Mouse (Mus musculus) ES-Bruce4 (cell line): ENCODE results near the gene Tor1b. TPM values are rescaled to one million over a fixed set of nuclear protein-coding genes. Genes with fewer than 3 reads are reported as not detected.
"Not testable (repeated sequence)": the region's sequence is repeated elsewhere in the genome, so short reads cannot be mapped to it uniquely, and the experiment has no call there.

Experiments used
- H3K27ac ChIP-seq: 2 replicates; pipeline ENCODE4 v1.5.1; 2012; ENCODE audit warnings: low read length, inconsistent platforms; ENCODE audit not compliant: insufficient read depth
- H3K27me3 ChIP-seq: 2 replicates; pipeline ENCODE4 v1.6.1; 2012; ENCODE audit warnings: mild to moderate bottlenecking, low read length, inconsistent platforms; ENCODE audit not compliant: control insufficient read depth, poor library complexity, insufficient read depth, severe bottlenecking
- H3K36me3 ChIP-seq: 2 replicates; pipeline ENCODE4 v1.6.1; 2012; ENCODE audit warnings: inconsistent platforms, mild to moderate bottlenecking, low read length, moderate library complexity; ENCODE audit not compliant: control insufficient read depth, poor library complexity, insufficient read depth, severe bottlenecking
- H3K4me1 ChIP-seq: one replicate; pipeline ENCODE4 v1.8.1; 2011; ENCODE audit warnings: low read length; ENCODE audit not compliant: control insufficient read depth, insufficient read depth
- H3K4me3 ChIP-seq: 2 replicates; pipeline ENCODE4 v1.5.1; 2011; ENCODE audit warnings: low read depth, mild to moderate bottlenecking, low read length
- H3K9ac ChIP-seq: 2 replicates; pipeline ENCODE4 v1.6.1; 2012; ENCODE audit warnings: low read depth, mild to moderate bottlenecking, inconsistent platforms; ENCODE audit not compliant: poor library complexity, severe bottlenecking
- H3K9me3 ChIP-seq: replicated peaks from 2 replicates; pipeline ENCODE4 v1.6.1; 2012; ENCODE audit warnings: mild to moderate bottlenecking, low read length, inconsistent platforms; ENCODE audit not compliant: control insufficient read depth, poor library complexity, insufficient read depth, severe bottlenecking
- CTCF ChIP-seq: IDR thresholded peaks from one replicate; pipeline ENCODE4 v1.8.1; 2011; ENCODE audit warnings: low read depth, low read length
- EP300 ChIP-seq: IDR thresholded peaks from 2 replicates; pipeline ENCODE4 v1.6.1; 2011; ENCODE audit warnings: low read depth, low read length; ENCODE audit not compliant: insufficient read depth
- POLR2A ChIP-seq: IDR thresholded peaks from one replicate; pipeline ENCODE4 v1.8.1; 2011; ENCODE audit warnings: low read length; ENCODE audit not compliant: insufficient read depth
- polyA plus RNA-seq: library from polyadenylated mRNA; stranded (reverse); fragments of >200 nt; gene quantifications from 2 replicates; pipeline ENCODE4 v1.2.4, GENCODE M21; 2011; ENCODE audit warnings: low read depth; ENCODE audit not compliant: missing spikeins, insufficient read depth, insufficient read length

Gene Tor1b
- polyA plus RNA-seq, 1 experiment, result 22.3 TPM

- no peaks in the 10 kb centered on the region for H3K36me3 ChIP-seq
- TF ChIP-seq POLR2A (no peak), EP300 (0 out of 2 replicates have a peak, but pooled peaks have one; percentile 10), CTCF (peak; percentile 84)
- H3K27ac ChIP-seq, result no peak overlapping the region
- H3K9me3 ChIP-seq, result no peaks in the 10 kb centered on the region
- H3K27me3 ChIP-seq, result no peaks in the 10 kb centered on the region
- no peak overlapping the region for H3K9ac ChIP-seq
- H3K4me1 ChIP-seq, result peaks cover 6% of the 10 kb centered on the region
- H3K4me3 ChIP-seq, result no peak overlapping the region
Observed at GRCm38 (mm10) chr2:30933917-30934450, 18.8 kb upstream of the Tor1b start.

GRCm38 (mm10) chr2:30936808-30937207 is 16.0 kb upstream of the Tor1b start:
- Histone ChIP-seq H3K4me1 (peaks cover 6% of the 10 kb centered on the region), H3K9ac (no peak overlapping the region), H3K9me3 (no peaks in the 10 kb centered on the region), H3K4me3 (no peak overlapping the region), H3K27ac (no peak overlapping the region), H3K36me3 (no peaks in the 10 kb centered on the region; the same call in 1 of the 2 replicates), H3K27me3 (no peaks in the 10 kb centered on the region)
- TF ChIP-seq CTCF (no peak), POLR2A (no peak), EP300 (no peak)

GRCm38 (mm10) chr2:30937731-30938130 is 15.0 kb upstream of the Tor1b start:
- no peaks in the 10 kb centered on the region; the same call in 1 of the 2 replicates for H3K36me3 ChIP-seq
- no peaks in the 10 kb centered on the region for H3K27me3 ChIP-seq
- peak overlapping the region; percentile 6; the same call in 1 of the 2 replicates for H3K9ac ChIP-seq
- TF ChIP-seq POLR2A (no peak), CTCF (no peak), EP300 (peak; percentile 57; the same call in 1 of the 2 replicates)
- peak overlapping the region; percentile 92 for H3K27ac ChIP-seq
- no peaks in the 10 kb centered on the region for H3K9me3 ChIP-seq
- H3K4me3 ChIP-seq, result peak overlapping the region; percentile 73
- H3K4me1 ChIP-seq, result peaks cover 6% of the 10 kb centered on the region

GRCm38 (mm10) chr2:30938574-30938991 is 14.2 kb upstream of the Tor1b start:
- Histone ChIP-seq H3K4me1 (peaks cover 6% of the 10 kb centered on the region), H3K9me3 (no peaks in the 10 kb centered on the region), H3K27ac (peak overlapping the region; percentile 92), H3K36me3 (no peaks in the 10 kb centered on the region; the same call in 1 of the 2 replicates), H3K9ac (0 out of 2 replicates have a peak overlapping the region, but pooled peaks have one; percentile 2), H3K27me3 (no peaks in the 10 kb centered on the region), H3K4me3 (peak overlapping the region; percentile 79)
- peak; percentile 77 for TF ChIP-seq EP300
- no peak for TF ChIP-seq CTCF
- peak; percentile 36 for TF ChIP-seq POLR2A

- H3K36me3 ChIP-seq, result no peaks in the 10 kb centered on the region; the same call in 1 of the 2 replicates
- no peak overlapping the region for H3K4me3 ChIP-seq
- TF ChIP-seq EP300 (no peak), POLR2A (no peak), CTCF (no peak)
Observed at GRCm38 (mm10) chr2:30941586-30941985, 11.2 kb upstream of the Tor1b start.

GRCm38 (mm10) chr2:30942116-30942515 is 10.6 kb upstream of the Tor1b start:
- not testable (repeated sequence) for H3K36me3 ChIP-seq, H3K27me3 ChIP-seq, H3K4me1 ChIP-seq, H3K9ac ChIP-seq, H3K9me3 ChIP-seq, H3K4me3 ChIP-seq
- TF ChIP-seq CTCF, result peak; percentile 10
- H3K27ac ChIP-seq, result 0 out of 2 replicates have a peak overlapping the region, but pooled peaks have one; percentile 17

More at GRCm38 (mm10) chr2:30941586-30941985, 11.2 kb upstream of the Tor1b start:
- Histone ChIP-seq H3K27ac (no peak overlapping the region), H3K4me1 (peaks cover 3% of the 10 kb centered on the region), H3K9me3 (no peaks in the 10 kb centered on the region), H3K27me3 (no peaks in the 10 kb centered on the region), H3K9ac (no peak overlapping the region)
